ENCODE assay signal across 21 mouse cellular contexts in genomic region chr15:22870679-22871078, GRCm38 (mm10).
DNase-seq lines count a peak whose midpoint lies in the region; ATAC-seq and TF ChIP-seq lines count a peak whose summit lies in the region.
"Had no signal": no experiment of that assay in that cellular context is flagged by ENCODE, and none has a peak within 500 bp of the region (broad histone marks: within the 10 kb centered on the region; RNA-seq: fewer than 3 reads in every experiment).

No protein-coding gene starts in this region.

- H3K4me3 ChIP-seq in forebrain, embryonic 14.5 days (ENCODE audit: low read depth, low read length) = no peak overlapping the region
- H3K4me3 ChIP-seq in forebrain, postnatal 0 days (ENCODE audit: low read depth, low read length) = no peak overlapping the region
- H3K4me3 ChIP-seq in midbrain, embryonic 14.5 days (replicated peaks; ENCODE audit: low read depth, low read length) = no peak overlapping the region
- no peak overlapping the region for H3K4me3 ChIP-seq in midbrain, embryonic 13.5 days (replicated peaks)
- H3K4me3 ChIP-seq: embryonic facial prominence, embryonic 13.5 days; forebrain, embryonic 13.5 days; heart, adult 2 months; heart, embryonic 15.5 days; hindbrain, embryonic 13.5 days had no signal

- peak; percentile 1 for DNase-seq in forebrain, embryonic 14.5 days (ENCODE audit: low spot score)
- no peak for DNase-seq in forebrain, postnatal 0 days
- DNase-seq in midbrain, embryonic 14.5 days = peak; percentile 8
- DNase-seq in forelimb bud, embryonic 11.5 days (ENCODE audit: low read depth, low spot score) = peak; percentile 36
- DNase-seq in urinary bladder, postnatal 36 days (ENCODE audit: low spot score in 2 of 2) = no peak
- DNase-seq: adrenal gland, adult 2 months; adrenal gland, postnatal 25 days; cerebellum, adult 2 months; cerebellum, postnatal 10 days; embryo, embryonic 11 days; gastrocnemius, postnatal 14 days; heart, adult 2 months; heart, postnatal 14 days had no signal

- TF ChIP-seq CTCF in forebrain, postnatal 0 days (IDR thresholded peaks at IDR 0.05; ENCODE audit: low read depth) = no peak

- no peaks in the 10 kb centered on the region for H3K9me3 ChIP-seq in forebrain, embryonic 14.5 days (replicated peaks; ENCODE audit: control insufficient read depth, low read length)
- H3K9me3 ChIP-seq in forebrain, postnatal 0 days (ENCODE audit: low read length) = no peaks in the 10 kb centered on the region
- no peaks in the 10 kb centered on the region for H3K9me3 ChIP-seq in midbrain, embryonic 14.5 days (ENCODE audit: control insufficient read depth, low read length)
- H3K9me3 ChIP-seq in midbrain, embryonic 13.5 days = no peaks in the 10 kb centered on the region
- H3K9me3 ChIP-seq: embryonic facial prominence, embryonic 13.5 days; forebrain, embryonic 13.5 days; heart, embryonic 15.5 days; hindbrain, embryonic 13.5 days had no signal

- no peaks in the 10 kb centered on the region for H3K36me3 ChIP-seq in forebrain, embryonic 14.5 days (ENCODE audit: control insufficient read depth, insufficient read depth, low read length)
- no peaks in the 10 kb centered on the region for H3K36me3 ChIP-seq in forebrain, postnatal 0 days (ENCODE audit: insufficient read depth)
- no peaks in the 10 kb centered on the region for H3K36me3 ChIP-seq in midbrain, embryonic 14.5 days (ENCODE audit: control insufficient read depth, insufficient read depth, low read length)
- H3K36me3 ChIP-seq in midbrain, embryonic 13.5 days = no peaks in the 10 kb centered on the region
- H3K36me3 ChIP-seq: embryonic facial prominence, embryonic 13.5 days; heart, embryonic 15.5 days; hindbrain, embryonic 13.5 days had no signal

- WGBS in forebrain, embryonic 14.5 days = 64% methylated on average over 1 of the region's 1 CpGs
- 44% methylated on average over 1 of the region's 1 CpGs for WGBS in forebrain, postnatal 0 days
- 84% methylated on average over 1 of the region's 1 CpGs for WGBS in midbrain, embryonic 14.5 days
- 86% methylated on average over 1 of the region's 1 CpGs for WGBS in midbrain, embryonic 13.5 days

- no peaks in the 10 kb centered on the region for H3K27me3 ChIP-seq in forebrain, embryonic 14.5 days (replicated peaks; ENCODE audit: control insufficient read depth, insufficient read depth, low read length)
- no peaks in the 10 kb centered on the region for H3K27me3 ChIP-seq in forebrain, postnatal 0 days (ENCODE audit: insufficient read depth, low read length)
- no peaks in the 10 kb centered on the region for H3K27me3 ChIP-seq in midbrain, embryonic 14.5 days (ENCODE audit: control insufficient read depth, insufficient read depth, low read length)
- H3K27me3 ChIP-seq in midbrain, embryonic 13.5 days = no peaks in the 10 kb centered on the region
- H3K27me3 ChIP-seq: CH12.LX; embryonic facial prominence, embryonic 13.5 days; forebrain, embryonic 13.5 days; heart, embryonic 15.5 days; hindbrain, embryonic 13.5 days had no signal

- no peaks in the 10 kb centered on the region for H3K4me1 ChIP-seq in forebrain, embryonic 14.5 days (ENCODE audit: control insufficient read depth, insufficient read depth, low read length)
- H3K4me1 ChIP-seq in forebrain, postnatal 0 days (ENCODE audit: insufficient read depth) = no peaks in the 10 kb centered on the region
- H3K4me1 ChIP-seq in midbrain, embryonic 14.5 days (ENCODE audit: control insufficient read depth, insufficient read depth, low read length) = no peaks in the 10 kb centered on the region
- no peaks in the 10 kb centered on the region for H3K4me1 ChIP-seq in midbrain, embryonic 13.5 days (replicated peaks)
- H3K4me1 ChIP-seq: embryonic facial prominence, embryonic 13.5 days; forebrain, embryonic 13.5 days; heart, embryonic 15.5 days; hindbrain, embryonic 13.5 days had no signal

- no peak overlapping the region for H3K4me2 ChIP-seq in forebrain, embryonic 14.5 days (ENCODE audit: low read length)
- H3K4me2 ChIP-seq in forebrain, postnatal 0 days (ENCODE audit: low read depth) = no peak overlapping the region
- H3K4me2 ChIP-seq in midbrain, embryonic 14.5 days (ENCODE audit: low read length) = no peak overlapping the region
- H3K4me2 ChIP-seq in midbrain, embryonic 13.5 days (replicated peaks) = no peak overlapping the region
- H3K4me2 ChIP-seq: embryonic facial prominence, embryonic 13.5 days; forebrain, embryonic 13.5 days; heart, embryonic 11.5 days; heart, embryonic 15.5 days; hindbrain, embryonic 13.5 days had no signal

- no peak overlapping the region for H3K9ac ChIP-seq in forebrain, embryonic 14.5 days (ENCODE audit: low read length)
- no peak overlapping the region for H3K9ac ChIP-seq in forebrain, postnatal 0 days
- no peak overlapping the region for H3K9ac ChIP-seq in midbrain, embryonic 14.5 days (replicated peaks; ENCODE audit: low read length)
- no peak overlapping the region for H3K9ac ChIP-seq in midbrain, embryonic 13.5 days (replicated peaks)
- H3K9ac ChIP-seq: embryonic facial prominence, embryonic 13.5 days; forebrain, embryonic 13.5 days; heart, embryonic 15.5 days; hindbrain, embryonic 13.5 days had no signal

- ATAC-seq in forebrain, embryonic 14.5 days = no peak
- no peak for ATAC-seq in forebrain, postnatal 0 days
- ATAC-seq in midbrain, embryonic 14.5 days (ENCODE audit: low FRiP score, low TSS enrichment) = no peak
- no peak for ATAC-seq in midbrain, embryonic 13.5 days
- ATAC-seq: forebrain, embryonic 13.5 days; hindbrain, postnatal 0 days had no signal

- H3K27ac ChIP-seq in forebrain, embryonic 14.5 days (ENCODE audit: low read depth, low read length) = no peak overlapping the region
- H3K27ac ChIP-seq in forebrain, postnatal 0 days (ENCODE audit: low read depth, low read length) = no peak overlapping the region
- no peak overlapping the region for H3K27ac ChIP-seq in midbrain, embryonic 14.5 days (replicated peaks; ENCODE audit: low read depth, low read length)
- no peak overlapping the region for H3K27ac ChIP-seq in midbrain, embryonic 13.5 days
- H3K27ac ChIP-seq: embryonic facial prominence, embryonic 13.5 days; forebrain, embryonic 13.5 days; heart, adult 2 months; heart, embryonic 15.5 days; hindbrain, embryonic 13.5 days; hindbrain, postnatal 0 days had no signal

Comparison
In these comparisons a context has a peak if more than half of its experiments do, and no peak if none do; other contexts are left out.
1. DNase-seq: peak in forebrain, embryonic 14.5 days (single experiment), midbrain, embryonic 14.5 days (single experiment) and forelimb bud, embryonic 11.5 days (single experiment); none in forebrain, postnatal 0 days (single experiment) and urinary bladder, postnatal 36 days (0 of 2).